Mouse (Mus musculus) midbrain, embryonic 12.5 days (tissue): ENCODE measurements at regions not wholly inside any gene's neighbourhood (a gene's known extent, or its start where the extent isn't known, plus 50 kb on each side); places are given as distances from the start of the nearest gene placed in this dataset.

ENCODE experiments used
- ATAC-seq: fragments of 200-750 bp; cut with Nextera tagmentation; 2 replicates; pipeline ENCODE4 v1.8.0; 2017; ENCODE audit warnings: low read depth, moderate TSS enrichment, moderate library complexity; ENCODE audit not compliant: low FRiP score
- H3K27ac ChIP-seq: fragments of 300-500 bp; sonication (generic); replicated peaks from 2 replicates; pipeline ENCODE4 v1.5.1; 2016; ENCODE audit warnings: mild to moderate bottlenecking
- H3K27me3 ChIP-seq: fragments of 300-500 bp; sonication (generic); 2 replicates; pipeline ENCODE4 v1.6.1; 2016; ENCODE audit warnings: mild to moderate bottlenecking
- H3K36me3 ChIP-seq: fragments of 300-500 bp; sonication (generic); 2 replicates; pipeline ENCODE4 v1.6.1; 2016
- H3K4me1 ChIP-seq: fragments of 300-500 bp; sonication (generic); 2 replicates; pipeline ENCODE4 v1.6.1; 2016
- H3K4me2 ChIP-seq: fragments of 300-500 bp; sonication (generic); replicated peaks from 2 replicates; pipeline ENCODE4 v1.6.1; 2016; ENCODE audit warnings: mild to moderate bottlenecking, moderate library complexity
- H3K4me3 ChIP-seq: fragments of 300-500 bp; sonication (generic); 2 replicates; pipeline ENCODE4 v1.5.1; 2016; ENCODE audit warnings: mild to moderate bottlenecking
- H3K9ac ChIP-seq: fragments of 300-500 bp; sonication (generic); replicated peaks from 2 replicates; pipeline ENCODE4 v1.6.1; 2016; ENCODE audit warnings: mild to moderate bottlenecking, moderate library complexity
- H3K9me3 ChIP-seq: fragments of 300-500 bp; sonication (generic); 2 replicates; pipeline ENCODE4 v1.6.1; 2016; ENCODE audit warnings: mild to moderate bottlenecking
- WGBS: fragments of 180-500 bp; shearing (Covaris S2); methylation state at CpG from one replicate; pipeline ENCODE4 v1.1.7; 2016; 5-methylcytosine and 5-hydroxymethylcytosine counted together

- Histone ChIP-seq H3K4me2 (no peak overlapping the region), H3K9me3 (no peaks in the 10 kb centered on the region), H3K9ac (no peak overlapping the region), H3K4me1 (no peaks in the 10 kb centered on the region), H3K27ac (no peak overlapping the region), H3K36me3 (no peaks in the 10 kb centered on the region), H3K4me3 (no peak overlapping the region), H3K27me3 (no peaks in the 10 kb centered on the region)
- ATAC-seq: no peak
- WGBS: 79% methylated on average over 8 of the region's 8 CpGs
Measured at GRCm38 (mm10) chr11:64369516-64369915, 65.6 kb upstream of the Hs3st3a1 start.

DNA sequence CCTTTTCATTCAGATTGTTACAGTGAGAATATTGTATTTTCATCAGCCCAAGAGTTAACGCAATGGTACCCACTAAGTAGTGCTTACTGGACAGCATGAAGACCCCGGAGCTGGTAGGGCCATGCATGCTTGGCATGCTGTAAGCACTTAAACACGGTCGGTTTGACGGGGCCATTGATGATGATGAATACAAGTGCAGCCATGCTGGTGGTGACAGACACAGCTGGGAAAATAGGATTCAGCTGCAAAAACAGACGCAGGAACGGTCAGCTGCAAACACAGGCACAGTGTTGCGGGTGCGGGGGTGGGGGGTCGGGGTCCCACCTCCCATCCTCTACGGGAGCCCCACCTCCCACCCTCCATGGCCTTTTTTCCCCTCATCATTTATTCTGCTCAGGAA lies 99.7 kb upstream of the Hs3st3a1 start:
- no peak for ATAC-seq
- Histone ChIP-seq H3K36me3 (no peaks in the 10 kb centered on the region), H3K4me1 (no peaks in the 10 kb centered on the region), H3K4me2 (no peak overlapping the region), H3K9me3 (no peaks in the 10 kb centered on the region), H3K27ac (no peak overlapping the region), H3K4me3 (no peak overlapping the region), H3K9ac (no peak overlapping the region), H3K27me3 (no peaks in the 10 kb centered on the region)
- 71% methylated on average over 11 of the region's 11 CpGs for WGBS

DNA sequence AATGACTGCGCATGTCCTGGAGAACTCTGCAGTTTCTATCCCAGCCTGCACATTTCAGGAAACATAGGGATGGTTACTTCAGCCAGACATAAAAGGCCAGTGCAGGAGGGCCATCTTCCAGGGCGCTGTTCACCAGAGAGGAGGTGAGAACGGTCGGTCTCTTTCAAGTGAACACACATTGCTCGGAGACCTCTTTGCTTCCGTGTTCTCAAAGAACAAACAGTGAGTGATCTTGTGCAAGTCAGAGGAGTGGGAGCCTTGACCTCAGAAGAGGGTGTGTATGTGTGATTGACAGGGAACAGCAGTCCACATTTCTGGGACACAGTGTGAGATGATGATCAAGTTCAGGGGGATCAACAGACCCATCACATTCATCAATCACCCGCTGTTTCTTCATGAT lies 102.7 kb upstream of the Hs3st3a1 start:
- no peak overlapping the region for H3K4me2 ChIP-seq
- no peaks in the 10 kb centered on the region for H3K27me3 ChIP-seq
- no peak for ATAC-seq
- no peaks in the 10 kb centered on the region for H3K4me1 ChIP-seq
- no peak overlapping the region for H3K9ac ChIP-seq
- no peaks in the 10 kb centered on the region for H3K9me3 ChIP-seq
- no peak overlapping the region for H3K27ac ChIP-seq
- H3K36me3 ChIP-seq: no peaks in the 10 kb centered on the region
- H3K4me3 ChIP-seq: no peak overlapping the region
- WGBS: 91% methylated on average over 7 of the region's 7 CpGs

DNA sequence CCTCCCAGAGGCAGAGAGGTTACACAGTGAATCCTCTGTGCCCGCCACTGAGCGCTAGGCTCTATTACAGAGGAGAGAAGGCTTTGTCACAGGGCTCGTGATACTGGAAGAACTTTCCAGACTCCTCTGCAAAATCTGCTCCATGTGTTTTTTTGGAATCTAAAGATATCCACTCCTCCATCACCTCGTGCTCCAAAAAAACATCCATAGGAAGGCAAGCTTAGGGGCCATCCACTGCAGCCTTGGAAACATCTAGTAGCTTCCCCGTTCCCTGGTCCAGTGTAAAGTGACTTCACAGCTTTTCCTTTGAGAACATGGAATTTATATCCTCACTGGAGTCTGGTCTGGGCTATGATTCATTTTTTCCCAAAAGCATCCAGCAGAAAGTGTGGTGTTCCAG lies 103.3 kb upstream of the Hs3st3a1 start:
- no peak overlapping the region for H3K4me2 ChIP-seq
- no peaks in the 10 kb centered on the region for H3K9me3 ChIP-seq
- H3K27ac ChIP-seq: no peak overlapping the region
- no peak for ATAC-seq
- no peak overlapping the region for H3K4me3 ChIP-seq
- H3K9ac ChIP-seq: no peak overlapping the region
- no peaks in the 10 kb centered on the region for H3K36me3 ChIP-seq
- WGBS: 84% methylated on average over 5 of the region's 5 CpGs
- H3K27me3 ChIP-seq: no peaks in the 10 kb centered on the region
- no peaks in the 10 kb centered on the region for H3K4me1 ChIP-seq

GRCm38 (mm10) chr11:64329129-64329528 lies 106.0 kb upstream of the Hs3st3a1 start:
- no peaks in the 10 kb centered on the region; the same call in 1 of the 2 replicates for H3K27me3 ChIP-seq
- no peaks in the 10 kb centered on the region for H3K9me3 ChIP-seq
- no peak overlapping the region for H3K4me3 ChIP-seq
- H3K9ac ChIP-seq: no peak overlapping the region
- ATAC-seq: no peak
- no peak overlapping the region for H3K27ac ChIP-seq
- H3K4me2 ChIP-seq: no peak overlapping the region
- H3K4me1 ChIP-seq: no peaks in the 10 kb centered on the region
- H3K36me3 ChIP-seq: no peaks in the 10 kb centered on the region
- WGBS: 87% methylated on average over 3 of the region's 3 CpGs

- H3K27me3 ChIP-seq: no peaks in the 10 kb centered on the region; the same call in 1 of the 2 replicates
- no peak overlapping the region for H3K4me2 ChIP-seq
- WGBS: 71% methylated on average over 3 of the region's 3 CpGs
- H3K9me3 ChIP-seq: no peaks in the 10 kb centered on the region
- H3K36me3 ChIP-seq: no peaks in the 10 kb centered on the region
- ATAC-seq: no peak
- H3K27ac ChIP-seq: no peak overlapping the region
- H3K4me3 ChIP-seq: no peak overlapping the region
- H3K9ac ChIP-seq: no peak overlapping the region
- no peaks in the 10 kb centered on the region for H3K4me1 ChIP-seq
Measured at GRCm38 (mm10) chr11:64327771-64328170, 107.4 kb upstream of the Hs3st3a1 start.

GRCm38 (mm10) chr11:64326646-64327045 lies 108.5 kb upstream of the Hs3st3a1 start:
- Histone ChIP-seq H3K9me3 (no peaks in the 10 kb centered on the region), H3K4me2 (no peak overlapping the region), H3K4me3 (no peak overlapping the region), H3K4me1 (no peaks in the 10 kb centered on the region), H3K27me3 (no peaks in the 10 kb centered on the region; the same call in 1 of the 2 replicates), H3K27ac (no peak overlapping the region), H3K9ac (no peak overlapping the region), H3K36me3 (no peaks in the 10 kb centered on the region)
- WGBS: 92% methylated on average over 7 of the region's 7 CpGs
- no peak for ATAC-seq

GRCm38 (mm10) chr11:64321900-64322425 lies 113.2 kb upstream of the Hs3st3a1 start:
- Histone ChIP-seq H3K36me3 (no peaks in the 10 kb centered on the region), H3K27ac (no peak overlapping the region), H3K4me1 (no peaks in the 10 kb centered on the region), H3K27me3 (no peaks in the 10 kb centered on the region; the same call in 1 of the 2 replicates), H3K9me3 (no peaks in the 10 kb centered on the region), H3K9ac (no peak overlapping the region), H3K4me2 (no peak overlapping the region), H3K4me3 (no peak overlapping the region)
- no peak for ATAC-seq
- 89% methylated on average over 8 of the region's 8 CpGs for WGBS

DNA sequence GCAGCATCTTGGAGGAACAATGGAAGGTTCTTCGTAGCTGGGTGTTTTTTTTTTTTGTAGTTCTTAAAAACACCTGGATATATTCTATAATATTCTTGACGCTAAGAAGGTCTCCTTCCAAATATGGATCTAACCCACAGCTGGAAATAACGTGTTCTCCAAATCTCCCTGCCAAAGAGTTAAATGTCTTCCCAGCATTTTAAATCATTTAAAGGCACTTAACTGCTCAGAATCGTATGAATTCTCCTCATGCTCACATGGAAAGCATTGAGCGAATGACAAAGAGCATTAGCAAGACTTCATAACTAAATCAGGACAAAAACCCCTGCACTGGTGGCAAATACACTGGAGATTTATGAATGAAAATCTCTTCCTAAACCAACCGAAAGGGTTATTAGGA lies 117.7 kb upstream of the Hs3st3a1 start:
- 84% methylated on average over 6 of the region's 6 CpGs for WGBS
- no peak for ATAC-seq
- Histone ChIP-seq H3K27me3 (no peaks in the 10 kb centered on the region), H3K9ac (no peak overlapping the region), H3K4me3 (no peak overlapping the region), H3K4me2 (no peak overlapping the region), H3K4me1 (no peaks in the 10 kb centered on the region), H3K9me3 (no peaks in the 10 kb centered on the region), H3K36me3 (no peaks in the 10 kb centered on the region), H3K27ac (no peak overlapping the region)

DNA sequence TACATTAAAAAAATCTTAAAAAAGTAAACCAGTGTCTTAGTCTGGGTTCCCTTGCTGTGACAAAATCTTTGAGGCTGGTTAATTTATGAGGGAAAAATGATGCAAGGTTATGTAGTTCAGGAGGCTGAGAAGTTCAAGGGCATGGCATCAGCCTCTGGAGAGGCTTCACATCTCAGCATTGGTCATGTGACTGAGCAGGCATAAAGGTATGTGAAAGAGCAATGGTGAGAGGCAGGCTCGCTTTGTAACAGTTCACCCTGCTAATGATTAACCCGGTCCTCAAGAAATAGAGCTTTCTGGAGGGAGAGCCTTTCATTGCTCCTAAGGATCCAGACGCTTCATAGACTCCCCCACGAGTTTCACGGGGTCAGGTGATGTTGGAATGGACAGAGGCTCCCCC lies 120.1 kb upstream of the Hs3st3a1 start:
- 79% methylated on average over 5 of the region's 5 CpGs for WGBS
- no peak for ATAC-seq

DNA sequence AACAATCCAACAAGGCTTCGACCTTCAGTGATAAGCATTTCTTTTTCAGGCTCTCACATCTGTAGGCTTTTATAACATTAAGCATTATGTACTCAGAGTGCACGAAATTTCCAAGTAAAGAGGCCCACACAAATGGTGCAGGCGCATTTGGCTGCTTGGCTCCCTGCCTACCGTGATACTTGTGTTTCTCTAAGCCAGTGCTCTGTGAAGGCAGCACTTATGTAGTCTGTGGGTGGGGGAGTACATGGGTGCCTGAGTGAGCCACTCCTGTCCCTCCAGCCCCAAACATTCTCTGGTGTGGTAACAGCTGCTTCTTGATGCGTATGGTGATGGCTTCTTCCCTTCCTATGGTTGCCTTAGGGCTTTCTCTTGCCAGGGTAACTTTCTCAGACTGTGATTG lies 121.9 kb upstream of the Hs3st3a1 start:
- no peaks in the 10 kb centered on the region for H3K27me3 ChIP-seq
- H3K4me2 ChIP-seq: no peak overlapping the region
- no peak for ATAC-seq
- WGBS: 82% methylated on average over 5 of the region's 5 CpGs
- H3K36me3 ChIP-seq: no peaks in the 10 kb centered on the region
- no peaks in the 10 kb centered on the region for H3K4me1 ChIP-seq
- no peak overlapping the region for H3K27ac ChIP-seq
- H3K9ac ChIP-seq: no peak overlapping the region
- H3K9me3 ChIP-seq: no peaks in the 10 kb centered on the region
- no peak overlapping the region for H3K4me3 ChIP-seq

More for the DNA sequence above, 120.1 kb upstream of the Hs3st3a1 start:
- no peak overlapping the region for H3K9ac ChIP-seq
- H3K4me3 ChIP-seq: no peak overlapping the region
- no peak overlapping the region for H3K27ac ChIP-seq
- no peaks in the 10 kb centered on the region for H3K4me1 ChIP-seq
- H3K27me3 ChIP-seq: no peaks in the 10 kb centered on the region
- H3K36me3 ChIP-seq: no peaks in the 10 kb centered on the region
- no peaks in the 10 kb centered on the region for H3K9me3 ChIP-seq
- no peak overlapping the region for H3K4me2 ChIP-seq

- Histone ChIP-seq H3K27me3 (no peaks in the 10 kb centered on the region), H3K9me3 (0 out of 2 replicates have a peak, but pooled peaks cover 3% of the 10 kb centered on the region), H3K4me3 (no peak overlapping the region), H3K9ac (no peak overlapping the region), H3K4me2 (no peak overlapping the region), H3K4me1 (no peaks in the 10 kb centered on the region), H3K27ac (no peak overlapping the region), H3K36me3 (no peaks in the 10 kb centered on the region)
- no peak for ATAC-seq
Measured at GRCm38 (mm10) chr11:64309881-64310280, 125.3 kb upstream of the Hs3st3a1 start.

- no peak for ATAC-seq
- no peaks in the 10 kb centered on the region for H3K4me1 ChIP-seq
- no peaks in the 10 kb centered on the region for H3K36me3 ChIP-seq
- no peak overlapping the region for H3K4me3 ChIP-seq
- H3K27me3 ChIP-seq: peaks cover 6% of the 10 kb centered on the region; the same call in 1 of the 2 replicates
- H3K9me3 ChIP-seq: no peaks in the 10 kb centered on the region
- no peak overlapping the region for H3K9ac ChIP-seq
- no peak overlapping the region for H3K4me2 ChIP-seq
- WGBS: 22% methylated on average over 5 of the region's 5 CpGs
- no peak overlapping the region for H3K27ac ChIP-seq
Measured at GRCm38 (mm10) chr11:64297825-64298224, 137.3 kb upstream of the Hs3st3a1 start.
